Mouse (Mus musculus) bone marrow, adult 2 months (tissue): ENCODE measurements at regions not wholly inside any gene's neighbourhood (a gene's known extent, or its start where the extent isn't known, plus 50 kb on each side); places are given as distances from the start of the nearest gene placed in this dataset.

Experiments
- CTCF ChIP-seq: fragments of 200-500 bp; IDR thresholded peaks from 2 replicates; pipeline ENCODE4 v1.5.1; 2011; ENCODE audit warnings: low read length, control low read depth; ENCODE audit not compliant: control insufficient read depth, insufficient read depth
- POLR2A ChIP-seq: fragments of 200-500 bp; IDR thresholded peaks from 2 replicates; pipeline ENCODE4 v1.6.1; 2011; ENCODE audit warnings: low read depth, mild to moderate bottlenecking, control low read depth, low read length, borderline replicate concordance; ENCODE audit not compliant: control insufficient read depth

- no peak for TF ChIP-seq POLR2A
- TF ChIP-seq CTCF = no peak
These were observed 276.3 kb downstream of the C1d start for GRCm38 (mm10) chr11:17533706-17534105.
